Mouse (Mus musculus): ENCODE results near the gene Trim11.
"Not testable (repeated sequence)": the region's sequence is repeated elsewhere in the genome, so short reads cannot be mapped to it uniquely, and the experiment has no call there.

DNA sequence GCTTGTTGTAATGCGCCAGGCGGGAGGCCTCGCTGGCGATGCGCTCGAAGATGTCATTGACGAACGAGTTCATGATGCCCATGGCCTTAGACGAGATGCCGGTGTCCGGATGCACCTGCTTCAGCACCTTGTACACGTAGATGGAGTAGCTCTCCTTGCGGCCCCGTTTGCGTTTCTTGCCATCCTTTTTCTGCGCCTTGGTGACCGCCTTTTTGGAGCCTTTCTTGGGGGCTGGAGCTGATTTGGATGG is 23.8 kb upstream of the Trim11 start:
- TF ChIP-seq ZNF384 (IDR thresholded peaks at IDR 0.05; ENCODE audit: low read depth, low read length); MAFK (IDR thresholded peaks at IDR 0.05; ENCODE audit: insufficient read depth, low read depth, low read length); HCFC1 (IDR thresholded peaks at IDR 0.05; ENCODE audit: borderline replicate concordance, insufficient read depth, low read length); CHD2 (IDR thresholded peaks at IDR 0.05; ENCODE audit: low read depth, low read length): not testable (repeated sequence)

Data from ES-E14 (cell line).